Mouse (Mus musculus) neural tube, embryonic 10.5 days (tissue): ENCODE measurements around the gene Rhbdl1.

Experiments
- DNase-seq: peaks from one replicate; pipeline ENCODE4 v3.0.0-alpha.2; 2017; ENCODE audit warnings: low spot score; ENCODE audit errors: extremely low spot score

The Rhbdl1 gene

DNA sequence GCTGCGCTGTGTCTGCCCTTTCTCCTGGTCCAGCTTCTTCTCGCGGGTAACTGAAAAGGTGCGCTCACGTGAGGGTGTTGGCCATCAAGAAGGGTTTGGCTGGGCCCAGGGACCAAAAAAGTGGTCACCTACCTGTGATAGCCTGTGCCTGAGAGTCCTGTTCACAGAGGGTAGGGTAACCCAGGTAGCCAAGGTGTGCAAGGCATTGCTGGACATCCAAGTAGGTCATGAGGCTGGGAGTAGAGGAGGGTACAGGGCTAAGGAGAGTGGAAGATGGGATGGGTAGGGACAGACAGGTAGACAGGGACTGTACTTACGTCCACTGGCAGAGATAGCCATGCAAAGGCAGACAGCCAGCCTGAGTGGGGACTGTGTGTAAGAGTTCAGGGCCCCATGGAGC, 3.4 kb upstream of the Rhbdl1 start:
- DNase-seq: no peak

DNA sequence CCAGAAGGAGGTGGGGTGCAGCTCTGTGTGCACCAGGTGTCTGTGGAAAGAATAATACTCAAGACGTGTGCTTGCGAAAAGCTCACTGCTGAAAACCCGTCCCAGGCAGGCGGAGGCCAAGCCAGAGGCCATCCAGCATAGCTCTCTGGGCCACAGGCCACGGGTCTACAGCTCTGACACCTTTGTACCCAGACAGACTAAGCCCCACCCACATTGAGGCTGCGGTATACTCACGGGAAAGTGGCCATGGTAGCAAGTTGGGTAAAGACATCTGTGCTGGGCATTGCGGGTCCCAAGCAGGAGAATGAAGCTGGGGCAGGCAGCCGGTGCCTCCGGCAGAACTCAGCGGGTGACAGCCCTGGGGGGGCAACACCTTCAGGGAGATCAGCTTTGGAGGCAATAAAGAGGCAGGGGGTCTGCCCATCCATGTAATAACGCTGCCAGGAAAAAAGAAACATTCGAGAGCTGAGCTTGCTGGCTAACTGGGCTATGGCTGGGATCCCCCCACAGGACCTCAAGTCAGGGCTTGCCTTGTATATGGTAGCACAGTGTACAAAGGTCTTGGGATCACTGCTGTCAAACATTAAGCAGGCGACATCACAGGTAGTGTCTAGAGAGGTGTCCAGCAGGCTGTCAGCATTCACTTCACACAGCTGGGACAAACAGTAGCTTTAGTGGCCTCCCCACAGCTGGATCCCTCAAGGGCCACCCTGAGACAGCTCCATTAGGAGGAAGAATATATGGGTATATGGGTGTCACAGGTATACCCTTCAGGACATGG, 2.5 kb upstream of the Rhbdl1 start:
- no peak for DNase-seq

DNA sequence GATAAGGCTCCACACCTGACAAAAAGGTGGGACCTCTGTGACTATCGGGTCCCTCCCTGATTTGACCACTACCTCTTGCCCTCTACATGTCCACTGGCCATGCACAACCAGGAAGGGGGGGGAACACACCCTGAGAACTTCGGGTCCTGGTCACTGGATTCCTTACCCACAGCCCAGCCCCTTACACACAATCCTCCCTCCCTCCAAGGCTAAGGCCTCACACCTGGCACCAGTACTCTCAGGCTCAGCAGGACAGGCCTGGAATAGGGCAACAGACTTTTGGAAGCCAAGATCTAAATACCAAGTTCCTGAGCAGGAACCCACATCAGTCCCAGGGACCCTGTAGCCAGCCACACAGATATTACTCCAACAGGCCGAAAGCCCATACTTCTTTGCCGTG, 1.8 kb upstream of the Rhbdl1 start:
- no peak for DNase-seq

DNA sequence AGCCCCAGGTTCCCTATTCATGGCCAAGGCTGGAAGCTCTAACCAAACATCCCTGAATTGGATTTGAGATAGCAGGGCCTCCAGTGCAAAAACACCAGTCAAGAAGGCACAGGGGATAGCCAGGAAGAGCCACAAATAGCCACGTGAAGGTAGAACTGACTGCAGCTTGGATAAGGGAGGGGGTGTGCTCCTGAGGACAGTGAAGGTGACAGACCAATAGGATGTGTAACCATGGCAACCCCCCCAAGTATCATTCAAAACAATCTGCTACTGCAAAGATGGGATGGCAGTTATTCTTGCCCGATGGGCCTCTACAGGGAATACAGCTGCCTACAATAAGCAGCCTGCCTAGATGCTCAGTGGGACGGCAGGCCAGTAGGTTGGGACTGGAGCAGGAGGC, 438 bp upstream of the Rhbdl1 start:
- DNase-seq: no peak

DNA sequence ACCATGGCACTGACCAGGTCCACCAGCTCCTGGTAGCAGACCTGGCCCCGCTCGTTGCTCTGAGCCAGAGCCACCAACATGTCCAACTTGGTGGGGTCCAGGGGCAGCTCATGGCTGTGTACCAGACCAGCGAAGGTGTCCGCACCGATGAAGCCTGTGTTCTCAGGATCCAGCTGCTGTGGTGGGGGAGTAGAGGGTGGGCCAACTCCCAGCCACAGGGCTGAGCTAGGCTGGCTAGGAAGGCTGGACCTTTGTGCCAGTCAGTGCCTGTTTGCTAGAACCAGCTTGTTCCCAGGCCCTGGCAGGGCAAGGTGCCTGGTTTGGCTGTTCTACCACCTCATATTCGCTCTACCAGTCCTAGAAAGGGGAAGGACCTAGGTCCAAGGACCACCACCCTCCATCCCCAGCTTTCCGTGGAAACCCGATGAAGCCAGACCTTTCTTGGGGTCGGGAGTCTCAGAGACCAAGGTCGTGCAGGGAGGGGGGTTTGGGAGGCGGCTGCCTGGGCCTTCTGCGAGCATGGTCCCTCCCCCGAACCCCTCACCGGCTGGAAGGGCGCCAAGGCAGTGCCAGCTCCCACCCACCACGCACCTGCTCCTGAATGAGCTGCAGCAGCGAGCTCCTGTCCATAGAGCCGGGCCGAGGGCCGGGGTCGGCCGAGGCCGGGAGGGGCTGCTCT, 559 bp downstream of the Rhbdl1 start:
- peak; percentile 35 for DNase-seq

DNA sequence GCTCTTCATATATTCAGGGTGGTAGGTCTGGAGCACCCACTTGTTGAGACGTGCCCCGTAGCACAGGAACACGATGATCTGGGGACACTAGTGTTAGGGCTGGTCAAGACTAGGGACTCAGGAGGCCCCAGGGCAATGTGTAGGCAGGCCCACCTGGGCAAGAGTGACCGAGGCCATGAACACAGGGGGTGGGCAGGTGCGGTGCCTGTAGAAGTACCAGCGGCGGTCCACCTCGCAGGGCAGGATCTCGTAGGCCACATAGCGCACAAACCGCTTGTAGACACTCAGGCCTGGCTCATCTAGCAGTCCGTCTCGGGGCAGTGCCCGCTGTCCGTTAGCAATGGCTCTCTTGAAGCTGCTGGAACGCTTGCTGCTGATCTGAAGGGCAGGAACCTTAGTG, 1.3 kb downstream of the Rhbdl1 start:
- no peak for DNase-seq

DNA sequence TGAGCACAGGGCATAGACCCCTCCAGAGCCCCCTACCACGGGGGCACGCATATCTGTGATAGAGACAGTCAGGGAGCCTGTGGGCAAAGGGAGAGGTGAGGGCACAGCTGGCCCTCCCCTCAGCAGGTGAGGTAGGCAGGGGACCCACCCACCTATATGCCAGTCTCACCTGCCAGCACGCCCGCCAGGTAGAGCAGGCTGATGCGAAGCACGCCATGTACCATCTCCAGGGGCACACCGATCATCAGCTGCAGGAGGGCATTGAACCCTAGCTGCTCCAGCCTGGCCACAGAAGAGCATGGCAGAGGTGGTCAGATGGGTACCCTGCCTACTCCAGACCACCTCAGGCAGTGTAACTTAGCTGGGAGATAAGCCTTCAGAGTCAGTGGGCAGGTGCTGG, 1.8 kb downstream of the Rhbdl1 start:
- DNase-seq: no peak

DNA sequence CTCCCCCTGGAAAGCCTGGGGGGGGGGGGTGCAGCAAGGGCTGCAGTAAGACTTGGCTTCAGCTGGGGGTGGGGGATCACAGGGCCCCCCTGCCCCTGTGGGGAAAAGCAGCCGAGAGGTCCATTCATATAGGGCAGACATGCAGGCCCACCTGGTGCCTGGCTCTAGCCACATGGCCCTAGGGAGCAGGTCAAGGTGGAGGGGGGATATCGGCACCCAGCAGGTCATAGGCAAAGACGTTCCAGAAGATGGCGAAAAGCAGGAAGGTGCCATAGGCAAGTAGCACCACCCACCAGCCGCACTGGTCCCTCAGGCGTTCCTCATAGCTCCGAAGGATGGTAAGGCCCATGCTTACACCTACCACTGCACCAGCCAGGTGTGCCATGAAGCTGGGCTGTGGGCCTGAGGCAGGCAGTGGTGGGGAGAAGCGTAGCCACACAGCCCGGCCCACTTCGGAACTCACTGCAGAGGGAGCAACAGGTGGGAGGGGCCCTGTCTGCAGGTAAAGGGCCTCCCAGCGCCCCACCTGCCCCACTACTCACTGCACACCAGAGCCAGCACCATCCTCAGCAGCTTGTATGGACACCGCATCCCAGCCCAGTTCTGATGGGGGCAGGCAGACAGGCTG, 2.4 kb downstream of the Rhbdl1 start:
- no peak for DNase-seq

DNA sequence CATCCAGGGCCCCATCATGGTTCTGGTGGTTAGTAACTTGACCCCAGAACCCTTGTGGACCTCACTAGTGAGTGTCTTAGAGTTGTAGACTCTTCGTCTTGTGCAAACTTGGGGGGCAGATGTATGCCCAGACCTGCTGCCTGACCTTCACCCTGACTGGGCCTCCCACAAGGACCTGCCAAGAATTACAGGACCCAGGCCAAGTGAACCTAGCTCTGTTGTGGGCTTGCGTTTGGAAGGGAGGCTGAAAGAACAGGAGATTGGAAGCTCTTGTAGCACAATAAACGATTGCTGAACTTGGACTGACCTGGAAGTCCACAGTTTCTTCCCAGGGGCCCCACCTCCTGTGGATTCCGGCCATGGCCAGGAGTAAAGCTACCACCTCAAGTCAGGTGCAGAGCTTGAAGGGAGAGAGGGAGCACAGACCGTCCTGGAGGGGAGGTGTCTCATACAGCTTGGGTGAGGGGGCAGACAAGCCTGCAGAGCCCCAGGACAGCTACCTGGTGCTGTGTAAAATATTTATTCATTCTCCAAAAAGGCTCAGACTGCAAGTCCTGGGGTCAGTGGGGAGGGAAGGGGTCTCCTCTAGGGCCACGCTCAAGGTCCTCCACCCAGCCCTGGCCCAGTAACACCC, 3.0 kb downstream of the Rhbdl1 start:
- no peak for DNase-seq

DNA sequence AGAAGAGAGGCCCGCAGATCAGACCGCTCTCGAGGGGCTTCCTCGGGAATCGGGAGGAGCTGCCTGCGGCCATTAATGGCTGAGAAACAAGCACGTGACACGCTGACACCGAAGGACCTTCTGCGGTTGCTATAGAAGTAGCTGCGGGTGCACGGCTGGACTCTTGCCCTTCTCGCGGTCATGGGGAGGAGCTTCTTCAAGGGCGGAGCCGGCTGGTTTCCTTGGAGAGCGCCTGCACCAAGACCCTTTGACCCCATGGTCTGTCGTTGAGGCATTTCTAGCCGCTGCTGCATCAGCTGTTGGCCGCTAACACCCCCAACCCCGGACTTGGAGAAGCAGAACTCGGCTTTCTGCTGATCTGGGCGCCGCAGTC, 3.8 kb downstream of the Rhbdl1 start, which contains the start of gene Stub1:
Gene Stub1 (minus strand): TSS at position 114 of the 373 bp plus-strand sequence.
- DNase-seq: no peak

DNA sequence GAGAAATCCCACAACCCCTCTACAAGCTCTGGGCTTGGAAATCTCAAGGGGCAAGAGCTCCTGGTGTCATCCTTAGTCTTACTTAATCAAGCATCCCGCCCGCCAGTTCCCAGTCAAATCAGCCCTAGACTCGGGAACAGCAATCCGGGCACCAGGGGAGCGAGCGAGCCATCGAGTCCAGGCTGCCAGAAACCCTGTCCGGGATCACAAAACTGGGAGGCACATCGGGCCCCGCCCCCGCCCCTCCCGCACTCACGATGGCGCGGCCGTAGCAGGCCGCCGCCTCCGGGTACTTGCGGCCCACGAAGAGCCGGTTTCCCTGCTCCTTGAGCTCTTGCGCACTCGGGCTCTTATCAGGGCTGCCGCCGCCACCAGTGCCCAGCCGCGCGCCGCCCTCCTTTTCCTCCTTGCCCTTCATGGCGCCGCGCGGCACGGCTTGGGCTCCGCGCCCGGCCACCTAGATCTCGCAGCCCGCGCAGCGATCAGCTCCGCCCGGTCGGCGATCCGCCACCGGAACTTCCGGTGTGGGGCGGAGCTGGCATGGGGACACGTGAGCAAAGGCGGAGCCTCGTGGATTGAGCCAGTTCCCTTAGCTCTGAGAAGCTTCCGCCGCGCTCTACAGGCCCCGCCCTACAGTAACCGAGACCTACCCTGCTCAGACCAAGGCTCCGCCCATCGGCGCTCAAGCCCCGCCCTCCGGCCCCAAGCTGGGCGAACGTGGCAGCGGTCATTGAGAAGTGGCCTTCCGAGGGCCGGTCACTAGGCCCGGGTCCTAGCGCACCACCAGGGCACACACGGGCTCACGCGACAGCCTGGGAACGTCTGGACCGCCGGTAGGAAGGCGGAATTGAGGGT, 4.4 kb downstream of the Rhbdl1 start:
- peak; percentile 100 for DNase-seq

DNA sequence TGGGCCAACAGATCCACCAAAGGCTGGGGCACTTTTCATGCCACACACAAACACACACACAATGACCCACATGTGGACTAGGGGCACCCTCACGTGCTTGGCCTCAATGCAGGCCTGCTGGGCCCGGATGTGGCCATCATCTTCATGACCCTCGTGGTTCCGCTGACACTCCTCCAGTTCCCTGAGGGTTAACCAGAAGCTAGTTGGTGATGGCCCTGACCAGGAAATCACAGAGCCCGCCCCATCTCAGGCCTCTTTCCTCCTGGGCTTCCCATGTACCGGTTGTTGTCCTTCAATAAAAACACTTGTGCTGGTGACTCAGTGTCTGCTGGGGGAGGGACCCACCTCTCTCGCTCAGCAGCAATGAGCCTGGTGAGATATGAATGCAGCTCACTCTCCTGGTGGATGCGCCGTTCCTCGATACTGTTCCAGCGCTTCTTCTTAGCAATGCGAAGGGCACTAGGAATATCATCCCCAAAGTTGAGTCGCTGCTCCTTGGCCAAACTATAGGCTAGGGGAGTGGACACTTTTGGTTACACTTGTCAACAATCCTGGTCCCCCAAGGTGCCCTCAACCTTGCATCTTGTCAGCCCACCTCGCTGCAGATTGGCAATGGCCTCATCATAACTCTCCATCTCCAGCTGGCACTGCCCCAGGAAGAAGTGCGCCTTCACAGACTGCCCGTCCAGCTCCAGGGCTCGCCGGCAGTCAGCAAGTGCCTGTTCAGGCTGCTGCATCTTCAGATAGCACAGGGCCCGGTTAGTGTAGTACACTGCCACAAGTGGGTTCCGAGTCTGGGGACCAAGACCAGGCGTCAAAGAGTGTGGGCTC, 5.4 kb downstream of the Rhbdl1 start:
- DNase-seq: peak; percentile 33

DNA sequence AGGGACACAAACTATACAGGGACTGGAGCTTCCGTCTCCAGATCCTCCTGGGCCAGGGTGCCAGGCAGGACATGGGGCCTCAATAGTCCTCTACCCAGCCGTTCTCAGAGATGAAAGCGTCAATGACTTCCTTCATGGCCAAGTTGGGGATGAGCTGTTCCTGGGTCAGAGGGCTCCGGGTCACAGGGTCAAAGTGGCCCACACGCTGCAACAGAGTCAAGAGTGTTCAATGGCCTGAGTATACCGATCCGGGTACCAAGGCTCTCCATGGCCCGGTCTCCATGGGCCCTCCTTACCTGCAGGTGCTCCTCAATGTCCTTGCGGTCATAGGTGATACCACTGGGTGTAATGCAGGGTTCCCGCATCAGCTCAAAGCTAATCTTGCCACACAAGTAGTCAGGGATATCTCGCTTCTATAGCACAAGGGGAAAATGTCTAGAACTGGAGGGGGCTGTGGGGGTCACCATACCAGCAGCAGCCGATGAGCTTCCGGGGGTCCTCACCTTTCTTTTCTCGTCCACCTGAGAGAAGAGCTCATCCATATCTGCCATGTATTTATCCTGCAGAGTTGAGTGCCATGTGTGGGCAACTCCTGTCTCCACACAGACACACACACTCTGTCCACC, 6.2 kb downstream of the Rhbdl1 start:
- no peak for DNase-seq

DNA sequence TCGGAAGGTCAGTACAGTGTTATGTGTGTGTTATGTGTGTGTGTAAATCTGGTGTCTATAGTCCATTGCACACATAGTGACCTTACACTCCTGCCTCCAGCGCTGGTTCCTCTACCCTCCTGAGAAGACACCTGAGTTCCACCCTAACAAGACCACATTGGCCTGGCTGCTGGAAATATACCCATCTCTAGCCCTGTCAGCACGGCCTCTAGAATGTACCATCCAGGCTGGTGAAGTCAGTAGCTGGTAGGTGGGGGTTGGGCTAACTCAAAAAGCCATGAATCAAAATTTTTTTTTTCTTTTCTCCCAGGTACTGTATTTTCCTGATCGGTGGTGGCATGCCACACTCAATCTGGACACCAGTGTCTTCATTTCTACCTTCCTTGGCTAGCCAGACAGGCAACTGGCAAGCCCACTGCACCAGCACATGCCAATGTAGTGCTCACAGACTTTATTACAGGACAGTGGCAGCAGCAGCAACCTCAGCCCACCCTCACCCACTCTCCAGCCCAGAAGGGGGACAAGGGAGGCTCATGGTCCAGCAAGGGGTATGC, 6.8 kb downstream of the Rhbdl1 start:
- DNase-seq: no peak

DNA sequence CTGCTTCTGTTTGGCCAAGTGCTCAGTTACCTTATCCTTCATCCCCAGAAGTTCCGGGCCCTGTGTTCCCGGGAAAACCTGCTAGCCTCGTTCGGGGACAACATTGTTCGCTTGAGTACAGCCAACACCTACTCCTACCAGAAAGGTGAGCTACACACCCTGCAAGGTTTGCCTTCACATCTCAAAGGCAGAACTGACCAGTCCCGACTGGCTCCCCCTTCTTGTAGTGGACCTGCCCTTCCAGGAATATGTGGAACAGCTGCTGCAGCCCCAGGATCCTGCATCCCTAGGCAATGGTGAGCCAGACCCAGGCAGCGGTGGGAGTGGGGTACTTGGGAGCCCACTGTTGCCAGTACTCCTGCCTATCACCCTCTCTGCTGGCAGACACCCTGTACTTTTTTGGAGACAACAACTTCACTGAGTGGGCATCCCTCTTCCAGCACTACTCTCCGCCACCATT, 7.5 kb downstream of the Rhbdl1 start:
- peak; percentile 45 for DNase-seq

DNA sequence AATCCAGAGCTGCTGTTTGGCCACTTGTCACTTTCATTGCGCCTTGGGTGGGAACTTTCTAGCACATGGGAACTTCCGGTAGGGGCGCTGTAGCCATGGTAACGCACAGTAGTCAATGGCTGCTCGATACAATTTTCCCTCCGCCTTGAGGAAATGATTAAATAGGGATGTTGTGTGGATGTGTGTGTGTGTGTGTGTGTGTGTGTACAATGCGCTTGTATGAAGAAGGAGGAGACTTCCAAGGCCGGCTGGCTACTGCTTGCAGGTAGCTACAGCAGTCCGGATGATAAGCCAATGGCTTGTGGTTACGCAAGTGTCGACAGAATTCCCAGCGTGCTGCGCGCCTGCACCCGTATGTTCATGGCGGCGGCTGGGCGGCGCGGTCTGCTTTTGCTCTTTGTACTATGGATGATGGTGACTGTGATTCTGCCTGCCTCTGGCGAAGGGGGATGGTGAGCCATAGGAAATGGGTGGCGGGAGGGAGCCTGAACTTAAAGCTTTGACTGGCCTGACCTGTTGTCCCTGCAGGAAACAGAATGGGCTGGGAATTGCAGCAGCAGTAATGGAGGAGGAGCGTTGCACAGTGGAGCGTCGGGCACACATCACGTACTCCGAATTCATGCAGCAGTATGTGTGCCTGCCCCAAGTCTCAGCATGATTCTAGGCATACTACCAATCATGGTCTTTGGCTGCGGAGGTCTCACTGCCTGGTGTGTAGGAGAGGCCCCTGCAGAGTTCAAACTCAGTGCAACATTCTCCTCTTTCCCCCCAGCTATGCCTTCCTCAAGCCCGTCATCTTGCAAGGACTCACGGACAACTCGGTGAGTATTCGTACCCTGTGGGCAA, 8.2 kb downstream of the Rhbdl1 start, which contains the start of gene Jmjd8:
Gene Jmjd8 (plus strand): TSS at position 156 of the 846 bp plus-strand sequence.
- peak; percentile 87 for DNase-seq

DNA sequence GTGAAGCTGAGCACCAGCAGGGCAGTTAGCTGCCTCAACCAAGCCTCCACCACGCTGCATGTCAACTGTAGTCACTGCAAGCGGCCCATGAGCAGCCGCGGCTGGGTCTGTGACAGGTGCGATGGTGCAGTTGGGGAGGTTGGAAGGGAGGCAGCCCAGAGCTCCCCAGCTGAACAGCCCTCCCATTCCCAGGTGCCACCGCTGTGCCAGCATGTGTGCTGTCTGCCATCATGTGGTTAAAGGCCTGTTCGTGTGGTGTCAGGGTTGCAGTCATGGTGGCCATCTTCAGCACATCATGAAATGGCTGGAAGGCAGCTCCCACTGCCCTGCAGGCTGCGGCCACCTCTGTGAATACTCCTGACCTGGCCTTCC, 8.9 kb downstream of the Rhbdl1 start:
- DNase-seq: peak; percentile 38

DNA sequence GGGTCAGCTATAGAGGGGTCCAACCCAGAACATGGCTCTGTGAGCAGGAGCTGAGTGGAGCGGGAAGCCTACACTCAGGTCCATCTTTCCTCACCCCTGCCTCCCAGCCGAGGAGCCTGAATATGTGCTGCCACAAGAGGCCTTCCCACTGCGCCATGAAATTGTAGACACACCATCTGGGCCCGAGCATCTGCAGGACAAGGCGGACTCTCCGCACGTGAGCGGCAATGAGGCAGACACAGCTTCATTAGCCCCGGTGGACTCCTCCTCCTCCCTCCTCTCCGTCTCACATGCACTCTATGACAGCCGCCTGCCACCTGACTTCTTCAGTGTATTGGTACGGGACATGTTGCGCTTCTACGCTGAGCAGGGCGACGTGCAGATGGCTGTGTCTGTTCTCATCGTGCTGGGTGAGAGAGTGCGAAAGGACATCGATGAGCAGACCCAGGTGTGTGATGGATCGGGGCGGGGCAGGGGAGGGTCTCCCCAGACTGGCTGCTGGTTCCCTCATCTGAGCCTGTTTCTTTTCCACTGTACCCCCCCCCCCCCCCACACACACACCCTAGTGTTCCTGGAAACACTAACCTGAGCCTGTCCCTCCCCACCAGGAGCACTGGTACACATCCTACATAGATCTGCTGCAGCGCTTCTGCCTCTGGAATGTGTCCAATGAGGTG, 9.4 kb downstream of the Rhbdl1 start:
- no peak for DNase-seq
